Mouse (Mus musculus) bone marrow macrophage, adult 2 months (primary cell): ENCODE data around the gene Nlgn1.

Experiments used
- CTCF ChIP-seq: IDR thresholded peaks from 2 replicates; pipeline ENCODE4 v1.5.1; 2012; ENCODE audit warnings: low read depth, mild to moderate bottlenecking, low read length, moderate library complexity
- POLR2A ChIP-seq: IDR thresholded peaks from 2 replicates; pipeline ENCODE4 v1.6.1; 2012; ENCODE audit warnings: mild to moderate bottlenecking, low read depth, low read length, borderline replicate concordance

DNA sequence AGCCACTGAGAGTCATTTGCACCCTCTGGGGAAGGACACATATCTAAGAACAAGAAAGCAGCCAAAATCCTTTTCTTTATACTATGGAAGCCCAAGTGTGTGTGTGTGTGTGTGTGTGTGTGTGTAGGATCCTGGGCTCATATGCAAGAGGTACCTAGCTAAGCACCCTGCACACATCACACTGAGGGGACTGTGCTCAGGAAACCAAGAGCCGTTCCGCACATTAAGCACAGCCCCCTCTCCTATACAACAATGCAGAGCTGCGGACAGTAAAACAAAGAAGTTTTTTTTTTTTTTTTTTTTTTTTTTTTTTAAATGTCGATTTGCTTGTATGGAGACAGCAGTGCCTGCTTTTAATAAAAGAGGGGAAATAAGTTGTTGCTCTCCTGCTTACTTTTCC, 659.5 kb downstream of the Nlgn1 start:
- TF ChIP-seq CTCF (no peak), POLR2A (no peak)
